Mouse (Mus musculus) myocyte (in vitro differentiated cells): ENCODE results near the gene Cdc5l.

Experiments used
- CEBPB ChIP-seq: IDR thresholded peaks from 2 replicates; pipeline ENCODE4 v1.6.1; 2011; ENCODE audit warnings: mild to moderate bottlenecking, moderate library complexity; ENCODE audit not compliant: poor library complexity, insufficient read depth, severe bottlenecking
- E2F4 ChIP-seq: IDR thresholded peaks from one replicate; pipeline ENCODE4 v1.6.1; 2011; ENCODE audit warnings: mild to moderate bottlenecking, control low read depth, moderate library complexity; ENCODE audit not compliant: insufficient read depth
- MAX ChIP-seq: IDR thresholded peaks from one replicate; pipeline ENCODE4 v1.6.1; 2011; ENCODE audit warnings: low read depth, mild to moderate bottlenecking, control low read depth
- MYOD1 ChIP-seq, 3 experiments: IDR thresholded peaks; one replicate each; pipeline ENCODE4 v1.6.1; 2011; ENCODE audit warnings: control low read depth in 2 of 3, low read depth in 2 of 3, mild to moderate bottlenecking in 2 of 3, moderate library complexity in 1 of 3; ENCODE audit not compliant: insufficient read length in 2 of 3, control insufficient read depth in 1 of 3
- MYOG ChIP-seq, 3 experiments: IDR thresholded peaks; one replicate each; pipeline ENCODE4 v1.6.1; 2011; ENCODE audit warnings: control low read depth in 2 of 3, low read depth in 2 of 3, mild to moderate bottlenecking in 2 of 3; ENCODE audit not compliant: insufficient read length in 2 of 3, control insufficient read depth in 1 of 3, insufficient read depth in 1 of 3
- POLR2A ChIP-seq: IDR thresholded peaks from one replicate; pipeline ENCODE4 v1.6.1; 2011; ENCODE audit warnings: low read depth, mild to moderate bottlenecking, control low read depth, moderate library complexity; ENCODE audit not compliant: insufficient read length
- POLR2AphosphoS2 ChIP-seq: IDR thresholded peaks from one replicate; pipeline ENCODE4 v1.6.1; 2011; ENCODE audit warnings: low read depth, control low read depth; ENCODE audit not compliant: insufficient read length
- TCF12 ChIP-seq: IDR thresholded peaks from one replicate; pipeline ENCODE4 v1.6.1; 2011; ENCODE audit warnings: mild to moderate bottlenecking, control low read depth; ENCODE audit not compliant: poor library complexity, insufficient read depth, severe bottlenecking
- USF1 ChIP-seq: IDR thresholded peaks from one replicate; pipeline ENCODE4 v1.6.1; 2011; ENCODE audit warnings: low read depth, mild to moderate bottlenecking, control low read depth, moderate library complexity

DNA sequence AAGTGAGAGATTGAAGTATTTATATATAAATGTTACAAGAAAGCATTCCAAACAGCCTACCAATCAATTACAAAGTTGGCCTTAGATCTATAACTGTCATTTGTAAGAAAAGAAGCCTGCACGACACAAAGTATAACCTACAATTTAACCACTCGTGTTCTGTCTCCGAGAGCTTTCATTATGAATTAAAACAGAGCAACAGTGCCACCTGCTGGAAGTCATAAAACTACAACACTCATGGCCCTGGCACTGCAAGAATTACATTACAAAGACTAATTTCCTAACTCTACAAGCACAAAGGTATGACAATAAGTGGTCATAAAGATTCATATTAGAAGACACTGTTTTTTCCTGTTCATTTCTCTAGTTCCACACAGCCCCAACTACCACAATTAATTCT lies 30.3 kb downstream of the Cdc5l start:
- TF ChIP-seq POLR2A (no peak), MYOD1 (IDR thresholded peaks at IDR 0.05; ENCODE audit: control insufficient read depth in 1 of 3, insufficient read length in 2 of 3, low read depth in 2 of 3) (no peak), MAX (no peak), POLR2AphosphoS2 (no peak), TCF12 (no peak), MYOG (IDR thresholded peaks at IDR 0.05; ENCODE audit: control insufficient read depth in 1 of 3, insufficient read depth in 1 of 3, insufficient read length in 2 of 3, low read depth in 2 of 3) (no peak), E2F4 (no peak), USF1 (no peak), CEBPB (no peak)
